Mouse (Mus musculus) layer of hippocampus, adult 18-20 months (tissue): ENCODE measurements around the gene Tmem95. TPM values are rescaled to one million over a fixed set of nuclear protein-coding genes. Genes with fewer than 3 reads are reported as not detected.
A peak's percentile ranks its signal among the peaks of the same experiment; 100 is the strongest.

Experiments used
- DNase-seq, 2 experiments: peaks; one replicate each; pipeline ENCODE4 v3.0.0; 2022; ENCODE audit warnings: low spot score in 2 of 2
- microRNA-seq, 2 experiments: library from miRNA; unstranded; fragments of <30 nt; microRNA quantifications; one replicate each; pipeline ENCODE4 v1.2.0; 2021
- total RNA-seq, 2 experiments: library from RNA; stranded (reverse); gene quantifications; 2 replicates each; pipeline ENCODE4 v1.2.3; 2021

Gene Tmem95
- total RNA-seq, 2 experiments from 2014 or later: not detected

DNA sequence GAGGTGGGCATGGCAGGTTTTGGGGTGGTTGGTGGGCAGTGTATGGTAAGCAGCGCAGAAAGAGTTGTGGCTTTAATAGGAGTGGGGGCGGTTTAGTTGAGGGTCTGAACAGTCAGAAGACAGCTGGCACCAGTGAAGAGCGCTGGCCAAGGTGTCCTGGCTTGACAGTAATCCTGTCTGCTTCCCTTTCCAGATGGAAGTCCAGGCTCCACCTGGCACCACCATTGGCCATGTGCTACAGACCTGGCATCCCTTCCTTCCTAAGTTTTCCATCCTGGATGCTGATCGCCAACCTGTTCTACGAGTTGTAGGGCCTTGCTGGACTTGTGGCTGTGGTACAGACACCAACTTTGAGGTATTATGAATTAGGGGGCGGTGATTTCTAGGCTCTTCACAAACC is 29.8 kb downstream of the Tmem95 start:
- DNase-seq: no peak

DNA sequence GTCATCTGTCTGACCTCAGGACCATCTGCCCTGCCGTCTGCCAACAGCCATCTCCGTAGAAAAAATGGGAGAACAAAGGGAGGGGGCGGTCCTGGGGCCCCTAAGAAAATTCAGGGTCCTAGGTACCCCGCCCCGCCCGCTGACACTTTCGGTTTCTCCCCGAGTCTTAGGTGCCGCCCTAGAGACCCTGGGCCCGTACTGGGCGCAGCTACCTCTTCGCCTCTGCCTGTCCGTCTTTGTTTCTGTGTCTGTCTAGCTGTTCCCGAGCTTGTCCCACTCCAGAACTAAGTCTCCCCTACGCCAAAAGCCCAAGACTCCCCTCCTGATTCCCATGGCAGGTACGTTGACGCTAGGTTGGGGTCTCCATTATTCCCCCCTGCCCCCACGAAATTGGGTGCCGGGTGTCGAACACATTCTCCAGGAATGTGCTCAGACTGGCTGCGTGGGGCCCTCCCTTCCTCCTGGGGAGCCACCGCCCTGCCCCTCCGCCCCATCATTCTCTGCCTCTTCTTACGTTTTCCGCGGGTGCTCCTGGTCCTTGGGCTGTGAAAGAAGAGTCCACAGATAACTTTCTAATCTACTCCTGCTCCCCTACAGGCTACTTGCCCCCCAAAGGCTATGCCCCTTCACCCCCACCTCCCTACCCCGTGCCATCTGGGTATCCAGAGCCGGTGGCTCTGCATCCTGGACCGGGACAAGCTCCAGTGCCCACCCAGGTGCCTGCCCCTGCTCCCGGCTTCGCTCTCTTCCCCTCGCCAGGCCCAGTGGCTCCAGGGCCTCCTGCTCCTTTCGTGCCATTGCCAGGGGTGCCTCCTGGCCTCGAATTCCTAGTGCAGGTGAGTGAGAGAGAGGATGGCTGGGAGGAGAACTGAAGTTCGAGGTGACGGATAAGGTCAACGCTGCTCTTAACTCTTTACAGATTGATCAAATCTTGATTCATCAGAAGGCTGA is 30.8 kb downstream of the Tmem95 start:
- no peak for DNase-seq

- peak; percentile 78 to 85 for DNase-seq
Measured at GRCm38 (mm10) chr11:69846198-69846680, 31.6 kb downstream of the Tmem95 start, which contains the start of gene Plscr3. Gene Plscr3 (plus strand): TSS chr11:69846376.

GRCm38 (mm10) chr11:69838714-69839104 is 39.1 kb downstream of the Tmem95 start:
- DNase-seq: no peak

DNA sequence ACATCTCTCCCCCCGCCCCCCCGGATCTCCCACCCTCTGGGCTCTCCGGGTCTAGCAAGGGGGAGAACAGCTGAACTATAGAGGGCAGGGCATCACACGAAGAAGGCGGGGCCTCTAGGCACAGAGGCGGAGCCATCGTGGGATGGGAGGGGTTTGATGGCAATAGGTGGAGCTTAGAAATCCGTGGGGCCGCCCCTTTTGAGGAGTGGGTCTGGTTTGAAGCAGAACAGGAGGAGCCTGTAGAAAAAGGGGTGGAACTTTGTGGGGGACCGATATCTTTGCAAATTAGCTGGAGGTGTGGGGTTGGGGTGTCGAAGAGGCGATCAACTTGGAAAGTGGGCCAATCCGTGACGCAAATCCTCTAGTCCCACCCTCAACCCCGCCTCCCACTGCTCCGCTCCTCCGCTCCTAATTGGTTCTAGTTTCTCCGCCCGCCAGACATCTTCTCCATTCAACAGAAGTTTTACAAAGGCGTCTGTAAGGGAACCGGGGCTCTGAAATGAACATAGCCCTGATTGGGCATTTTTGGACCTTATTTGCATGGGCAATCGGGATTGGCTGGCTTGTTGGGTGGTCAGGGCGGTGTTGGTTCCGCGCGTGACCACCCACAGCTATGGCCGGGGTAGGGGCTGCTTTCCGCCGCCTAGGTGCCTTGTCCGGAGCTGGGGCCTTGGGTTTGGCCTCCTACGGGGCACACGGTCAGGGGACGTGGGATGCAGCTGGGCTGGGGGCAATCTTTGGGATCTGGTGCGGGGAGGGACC is 39.7 kb downstream of the Tmem95 start, which contains the start of gene Tmem256:
Tmem256 (plus strand) TSS at position 563 of the 762 bp plus-strand sequence.
- DNase-seq: peak; percentile 98

GRCm38 (mm10) chr11:69837604-69837951 is 40.2 kb downstream of the Tmem95 start, which contains the start of gene Nlgn2:
Gene Nlgn2 (minus strand): TSS chr11:69837784.
- DNase-seq: no peak

DNA sequence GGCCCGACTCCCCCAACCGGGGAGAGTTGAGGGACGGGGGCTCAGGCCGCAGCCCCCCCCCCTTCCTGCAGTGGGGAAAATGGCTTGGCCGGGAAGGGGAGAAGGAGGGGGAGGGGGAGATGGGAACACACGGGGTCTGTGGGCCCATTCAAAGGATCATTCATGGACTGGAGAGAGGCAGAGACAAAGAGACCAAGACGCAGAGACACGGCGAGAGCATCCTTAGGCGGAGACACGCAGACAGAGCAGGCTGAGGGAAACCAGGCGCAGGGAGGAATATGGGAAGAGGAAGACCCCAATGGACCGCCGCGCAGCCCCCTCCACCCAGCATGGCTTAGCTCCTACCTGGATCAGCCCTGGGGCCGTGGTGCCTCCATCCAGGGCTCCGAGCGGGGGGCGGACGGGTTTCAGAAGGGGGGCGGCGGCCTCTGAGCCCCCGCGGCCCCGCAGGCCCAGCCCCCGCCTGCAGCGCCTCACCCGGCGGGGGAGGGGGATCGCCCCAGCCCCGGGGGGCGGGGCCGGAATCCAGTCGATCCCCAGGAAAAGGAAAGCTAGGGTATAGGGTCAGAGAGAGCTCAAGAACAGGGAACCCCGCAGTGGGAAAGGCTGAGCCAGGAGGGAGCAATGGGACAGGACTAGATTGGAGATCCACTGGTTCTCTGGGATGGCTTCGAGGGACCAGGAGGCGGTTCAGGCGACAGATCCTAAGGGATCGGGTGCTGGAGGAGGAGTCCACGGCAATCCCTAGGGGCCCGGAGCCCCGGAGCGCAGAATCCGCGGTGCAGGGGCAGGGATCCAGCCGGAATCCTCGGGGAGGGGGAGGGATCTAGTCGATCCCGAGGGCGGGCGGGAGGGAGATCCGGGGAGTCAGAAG is 40.9 kb downstream of the Tmem95 start:
- DNase-seq: peak; percentile 30 to 41

GRCm38 (mm10) chr11:69835966-69836335 is 41.9 kb downstream of the Tmem95 start:
- no peak for DNase-seq

GRCm38 (mm10) chr11:69835326-69835965 is 42.4 kb downstream of the Tmem95 start:
- no peak for DNase-seq

DNA sequence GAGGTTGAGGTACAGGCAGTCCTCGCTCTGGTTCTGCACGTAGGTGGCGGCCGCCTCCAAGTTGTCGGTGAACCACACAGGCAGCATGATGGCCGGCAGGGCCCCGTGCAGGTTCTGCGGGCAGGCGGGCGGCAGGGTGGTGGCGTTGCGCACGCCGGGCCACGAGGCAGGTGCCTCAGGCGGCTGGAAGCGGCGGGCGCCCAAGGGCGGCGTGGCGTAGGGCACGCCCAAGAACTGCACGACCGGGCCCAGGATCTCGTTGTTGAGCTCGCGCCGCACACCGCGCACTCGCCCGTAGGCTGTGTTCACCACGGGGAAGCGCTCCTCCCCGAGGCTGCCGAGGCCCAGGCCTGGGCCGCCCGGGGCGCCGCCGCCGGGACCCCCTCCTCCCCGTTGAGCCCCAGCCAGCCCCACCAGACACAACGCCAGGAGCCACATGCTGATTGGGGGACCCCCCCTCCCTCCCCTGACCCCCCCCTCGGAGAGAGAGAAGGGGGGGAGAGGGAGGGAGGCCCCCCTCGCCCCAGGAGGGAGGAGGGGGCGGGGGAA is 43.7 kb downstream of the Tmem95 start:
- no peak for DNase-seq

GRCm38 (mm10) chr11:69833554-69833953 is 44.3 kb downstream of the Tmem95 start:
- DNase-seq: no peak

DNA sequence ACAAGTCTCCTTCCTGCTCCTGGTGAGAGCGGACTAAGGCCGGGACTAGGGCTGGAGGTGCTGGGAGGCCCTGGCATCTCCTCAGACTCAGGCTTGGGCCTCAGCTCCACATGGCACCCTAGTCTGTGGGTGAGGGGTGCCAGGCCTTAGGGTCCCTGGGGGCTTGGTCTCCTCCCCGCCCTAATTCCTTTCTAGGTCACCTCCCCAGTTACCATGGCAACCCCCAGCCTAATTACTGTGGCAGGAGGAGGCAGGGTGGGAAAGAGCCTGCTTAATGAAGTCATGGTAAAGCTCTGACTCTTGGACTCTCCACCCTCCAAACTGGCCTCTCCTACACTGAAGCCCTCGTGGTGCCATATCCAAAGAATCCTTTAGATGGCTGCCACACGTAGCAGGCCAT is 49.0 kb downstream of the Tmem95 start:
- DNase-seq: no peak

Small RNAs within 50 kb of the gene (microRNA-seq; reads per million reads assigned to microRNA genes)
- gene Mir6924: 0 reads per million in 2 experiments

Other genes starting within 250 kb of the Tmem95 start
- gene Fxr2, start 245.0 kb downstream of the Tmem95 start, total RNA-seq: 100 to 1,000 TPM; 139 to 142 TPM
- gene Sox15, start 222.7 kb downstream of the Tmem95 start, total RNA-seq: not detected
- 10 to 100 TPM; 56.2 to 60.3 TPM for gene Mpdu1, start 215.4 kb downstream of the Tmem95 start, total RNA-seq
- 10 to 100 TPM; 13.1 to 13.8 TPM for gene Cd68, start 211.9 kb downstream of the Tmem95 start, total RNA-seq
- gene Eif4a1, start 205.6 kb downstream of the Tmem95 start, total RNA-seq: 100 to 1,000 TPM; 325 to 357 TPM
- 10 to 100 TPM; 96.1 to 97.5 TPM for gene Senp3, start 195.9 kb downstream of the Tmem95 start, total RNA-seq
- 1 to 10 TPM; 1.9 to 2.0 TPM for gene Tnfsf13, start 192.2 kb downstream of the Tmem95 start, total RNA-seq
- 10 to 100 TPM; 11.4 to 12.4 TPM for gene Tnfsf12, start 182.2 kb downstream of the Tmem95 start, total RNA-seq
- 1 to 10 TPM; 1.2 to 1.6 TPM for gene Tnfsfm13, start 181.9 kb downstream of the Tmem95 start, total RNA-seq
- 10 to 100 TPM; 55.6 to 55.9 TPM for gene Polr2a, start 119.4 kb downstream of the Tmem95 start, total RNA-seq
- not detected for gene Slc35g3, start 116.0 kb downstream of the Tmem95 start, total RNA-seq
- 100 to 1,000 TPM; 147 to 152 TPM for gene Zbtb4, start 112.1 kb downstream of the Tmem95 start, total RNA-seq
- 1 to 10 TPM in 1 of 2 experiments, under 1 TPM in 1; 0.52 to 1.0 TPM for gene Chrnb1, start 82.1 kb downstream of the Tmem95 start, total RNA-seq
- gene Fgf11, start 76.2 kb downstream of the Tmem95 start, total RNA-seq: 10 to 100 TPM; 27.4 to 27.6 TPM
- gene Tmem102, start 72.4 kb downstream of the Tmem95 start, total RNA-seq: not detected
- gene Gm39566, start 62.7 kb downstream of the Tmem95 start, total RNA-seq: not detected
- gene Spem2, start 59.6 kb downstream of the Tmem95 start, total RNA-seq: not detected
- gene Spem1, start 55.8 kb downstream of the Tmem95 start, total RNA-seq: under 1 TPM in 1 of 2 experiments, not detected in 1; 0.62 TPM
- gene Nlgn2, start 40.2 kb downstream of the Tmem95 start, total RNA-seq: 100 to 1,000 TPM; 191 to 196 TPM
- 100 to 1,000 TPM; 110 to 117 TPM for gene Tmem256, start 39.5 kb downstream of the Tmem95 start, total RNA-seq
- 10 to 100 TPM; 15.9 to 16.1 TPM for gene Plscr3, start 31.6 kb downstream of the Tmem95 start, total RNA-seq
- not detected for gene Tnk1, start 19.3 kb downstream of the Tmem95 start, total RNA-seq
- 1 to 10 TPM; 1.3 to 1.4 TPM for gene Kctd11, start 3.4 kb upstream of the Tmem95 start, total RNA-seq
- gene Acap1, start 17.5 kb upstream of the Tmem95 start, total RNA-seq: not detected
- gene 2810408A11Rik, start 23.0 kb upstream of the Tmem95 start, total RNA-seq: under 1 TPM; 0.17 to 0.58 TPM
- 100 to 1,000 TPM; 108 to 114 TPM for gene Neurl4, start 23.1 kb upstream of the Tmem95 start, total RNA-seq
- 10 to 100 TPM; 35.7 to 36.1 TPM for gene Gps2, start 35.9 kb upstream of the Tmem95 start, total RNA-seq
- 100 to 1,000 TPM; 438 to 463 TPM for gene Eif5a, start 43.9 kb upstream of the Tmem95 start, total RNA-seq
- 1 to 10 TPM; 8.7 to 9.2 TPM for gene Ybx2, start 57.8 kb upstream of the Tmem95 start, total RNA-seq
- 1 to 10 TPM; 3.4 to 3.5 TPM for gene Slc2a4, start 70.2 kb upstream of the Tmem95 start, total RNA-seq
- not detected for gene Cldn7, start 86.8 kb upstream of the Tmem95 start, total RNA-seq
- gene Ctdnep1, start 103.1 kb upstream of the Tmem95 start, total RNA-seq: 100 to 1,000 TPM; 110 to 111 TPM
- gene Elp5, start 104.5 kb upstream of the Tmem95 start, total RNA-seq: 10 to 100 TPM; 76.7 to 80.1 TPM
- gene Gabarap, start 113.1 kb upstream of the Tmem95 start, total RNA-seq: 100 to 1,000 TPM; 238 to 240 TPM
- gene Phf23, start 117.8 kb upstream of the Tmem95 start, total RNA-seq: 10 to 100 TPM; 50.3 TPM
- 10 to 100 TPM; 33.0 to 38.7 TPM for gene Dvl2, start 122.6 kb upstream of the Tmem95 start, total RNA-seq
- 10 to 100 TPM; 56.4 to 67.1 TPM for gene Acadvl, start 137.4 kb upstream of the Tmem95 start, total RNA-seq
- gene Dlg4, start 138.9 kb upstream of the Tmem95 start, total RNA-seq: 100 to 1,000 TPM; 846 to 862 TPM
- gene Asgr1, start 176.1 kb upstream of the Tmem95 start, total RNA-seq: under 1 TPM; 0.84 to 0.99 TPM
- gene Asgr2, start 214.6 kb upstream of the Tmem95 start, total RNA-seq: not detected